Mouse (Mus musculus) forebrain, postnatal 0 days (tissue): ENCODE results near the gene Glra1. TPM values are rescaled to one million over a fixed set of nuclear protein-coding genes. Genes with fewer than 3 reads are reported as not detected.
A peak's percentile ranks its signal among the peaks of the same experiment; 100 is the strongest.

Experiments used
- ATAC-seq: fragments of 200-750 bp; cut with Nextera tagmentation; 2 replicates; pipeline ENCODE4 v1.8.0; 2017; ENCODE audit warnings: mild to moderate bottlenecking, moderate library complexity
- DNase-seq: peaks from one replicate; pipeline ENCODE4 v3.0.0-alpha.2; 2015
- H3K27ac ChIP-seq: fragments of 300-500 bp; sonication (generic); 2 replicates; pipeline ENCODE4 v1.5.1; 2014; ENCODE audit warnings: low read depth, mild to moderate bottlenecking, antibody characterized with exemption, low read length, moderate library complexity, mixed read lengths
- H3K27me3 ChIP-seq: fragments of 300-500 bp; sonication (generic); 2 replicates; pipeline ENCODE4 v1.6.1; 2014; ENCODE audit warnings: mild to moderate bottlenecking, low read length, mixed read lengths; ENCODE audit not compliant: insufficient read depth
- H3K36me3 ChIP-seq: fragments of 300-500 bp; sonication (generic); 2 replicates; pipeline ENCODE4 v1.6.1; 2014; ENCODE audit warnings: mild to moderate bottlenecking, moderate library complexity; ENCODE audit not compliant: insufficient read depth
- H3K4me1 ChIP-seq: fragments of 300-500 bp; sonication (generic); 2 replicates; pipeline ENCODE4 v1.6.1; 2014; ENCODE audit warnings: antibody characterized with exemption; ENCODE audit not compliant: insufficient read depth
- H3K4me2 ChIP-seq: fragments of 300-500 bp; sonication (generic); 2 replicates; pipeline ENCODE4 v1.6.1; 2014; ENCODE audit warnings: low read depth, mild to moderate bottlenecking, moderate library complexity
- H3K4me3 ChIP-seq: fragments of 300-500 bp; sonication (generic); 2 replicates; pipeline ENCODE4 v1.5.1; 2014; ENCODE audit warnings: low read depth, low read length, mixed read lengths
- H3K9ac ChIP-seq: fragments of 300-500 bp; sonication (generic); 2 replicates; pipeline ENCODE4 v1.6.1; 2014; ENCODE audit warnings: mild to moderate bottlenecking
- H3K9me3 ChIP-seq: fragments of 300-500 bp; sonication (generic); 2 replicates; pipeline ENCODE4 v1.6.1; 2016; ENCODE audit warnings: low read length
- CTCF ChIP-seq: sonication (generic); IDR thresholded peaks from 2 replicates; pipeline ENCODE4 v1.5.1; 2016; ENCODE audit warnings: antibody characterized with exemption, control low read depth, low read depth
- WGBS: fragments of 180-500 bp; shearing (Covaris S2); extraction: QIAGEN DNeasy Blood & Tissue Kit; methylation state at CpG from one replicate; pipeline ENCODE4 v1.1.7; 2014; 5-methylcytosine and 5-hydroxymethylcytosine counted together
- polyA plus RNA-seq: library from polyadenylated mRNA; unstranded; fragments of >200 nt; fragmentation: Nextera tagmentation; extraction: Ambion mirVana; gene quantifications from 2 replicates; pipeline ENCODE4 v1.2.1, GENCODE M21; 2015
- total RNA-seq: library from RNA; depleted of rRNA; stranded (reverse); fragments of >200 nt; gene quantifications from 2 replicates; pipeline ENCODE4 v1.2.3, GENCODE M21; 2014

Gene Glra1
- total and polyA plus RNA-seq, 2 experiments from 2014 or later: 0.08 to 0.19 TPM

- 6% methylated on average over 9 of the region's 9 CpGs for whole genome bisulfite sequencing
- peak; percentile 91 for ATAC-seq
These were observed 89.0 kb downstream of the Glra1 start for GRCm38 (mm10) chr11:55518806-55519674.

DNA sequence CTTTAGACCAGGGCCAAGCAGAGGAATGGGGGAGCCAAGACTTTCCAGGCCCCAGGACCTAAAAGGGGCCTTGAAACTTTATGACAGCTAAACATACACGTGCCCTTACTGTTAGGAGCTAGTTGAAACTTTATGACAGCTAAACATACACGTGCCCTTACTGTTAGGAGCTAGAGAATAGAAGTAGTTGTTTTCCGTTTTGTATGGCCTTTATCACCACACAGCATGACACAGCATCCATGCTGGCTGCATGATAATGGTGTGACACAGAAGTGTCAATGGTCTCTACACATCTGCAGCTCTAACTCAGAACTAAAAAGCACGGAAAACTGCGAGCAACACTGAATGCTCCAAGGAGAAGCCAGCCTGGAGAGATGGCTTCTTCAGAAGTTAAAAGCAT is 90.3 kb downstream of the Glra1 start:
- H3K27me3 ChIP-seq: no peaks in the 10 kb centered on the region
- ATAC-seq (no peak), DNase-seq (no peak)
- TF ChIP-seq CTCF: no peak
- no peaks in the 10 kb centered on the region for H3K4me1 ChIP-seq
- H3K9me3 ChIP-seq: no peaks in the 10 kb centered on the region
- no peaks in the 10 kb centered on the region for H3K36me3 ChIP-seq
- no peak overlapping the region for H3K4me3 ChIP-seq
- H3K27ac ChIP-seq: no peak overlapping the region
- H3K9ac ChIP-seq: no peak overlapping the region
- H3K4me2 ChIP-seq: no peak overlapping the region
- 71% methylated on average over 5 of the region's 5 CpGs for WGBS

More at GRCm38 (mm10) chr11:55518806-55519674, 89.0 kb downstream of the Glra1 start:
- no peaks in the 10 kb centered on the region for H3K4me1 ChIP-seq
- no peaks in the 10 kb centered on the region for H3K36me3 ChIP-seq
- peak; percentile 100 for TF ChIP-seq CTCF
- peak overlapping the region; percentile 24; the same call in 1 of the 2 replicates for H3K4me2 ChIP-seq
- no peaks in the 10 kb centered on the region for H3K27me3 ChIP-seq
- H3K4me3 ChIP-seq: no peak overlapping the region
- H3K27ac ChIP-seq: no peak overlapping the region
- peak; percentile 90 for DNase-seq
- no peaks in the 10 kb centered on the region for H3K9me3 ChIP-seq
- H3K9ac ChIP-seq: no peak overlapping the region

GRCm38 (mm10) chr11:55511374-55511773 is 96.6 kb downstream of the Glra1 start:
- WGBS: 46% methylated on average over 5 of the region's 5 CpGs
- H3K9me3 ChIP-seq: no peaks in the 10 kb centered on the region
- H3K27me3 ChIP-seq: no peaks in the 10 kb centered on the region
- H3K36me3 ChIP-seq: no peaks in the 10 kb centered on the region
- DNase-seq (peak; percentile 48), ATAC-seq (0 out of 2 replicates have a peak, but pooled peaks have one; percentile 12)
- H3K9ac ChIP-seq: no peak overlapping the region
- peak; percentile 63 for TF ChIP-seq CTCF
- H3K4me2 ChIP-seq: no peak overlapping the region
- H3K4me1 ChIP-seq: no peaks in the 10 kb centered on the region
- no peak overlapping the region for H3K27ac ChIP-seq
- H3K4me3 ChIP-seq: no peak overlapping the region

DNA sequence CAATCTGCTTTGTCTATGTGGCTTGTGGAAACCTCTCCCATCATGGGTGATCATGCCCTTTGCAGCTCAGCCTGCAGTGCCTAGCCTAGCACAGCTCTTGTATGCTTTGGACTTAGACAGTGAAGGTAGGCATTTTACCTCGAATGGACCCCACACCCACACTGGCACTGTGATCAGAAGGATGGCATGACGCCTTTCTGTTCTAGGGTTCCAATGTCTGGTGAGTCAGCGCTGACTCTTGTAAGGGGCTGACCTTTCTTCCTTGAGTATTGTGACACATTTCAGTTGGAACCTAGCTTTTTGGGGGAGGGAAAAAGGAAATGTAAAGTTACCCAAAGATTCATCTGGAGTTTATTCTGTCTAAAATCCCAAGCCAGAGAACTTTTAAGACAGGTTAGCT is 102.5 kb downstream of the Glra1 start:
- Histone ChIP-seq H3K9me3 (no peaks in the 10 kb centered on the region), H3K27ac (no peak overlapping the region), H3K27me3 (no peaks in the 10 kb centered on the region), H3K4me2 (no peak overlapping the region), H3K9ac (no peak overlapping the region), H3K4me1 (no peaks in the 10 kb centered on the region), H3K36me3 (peaks cover 17% of the 10 kb centered on the region), H3K4me3 (no peak overlapping the region)
- DNase-seq (no peak), ATAC-seq (no peak)
- TF ChIP-seq CTCF: no peak
- WGBS: 89% methylated on average over 3 of the region's 3 CpGs

DNA sequence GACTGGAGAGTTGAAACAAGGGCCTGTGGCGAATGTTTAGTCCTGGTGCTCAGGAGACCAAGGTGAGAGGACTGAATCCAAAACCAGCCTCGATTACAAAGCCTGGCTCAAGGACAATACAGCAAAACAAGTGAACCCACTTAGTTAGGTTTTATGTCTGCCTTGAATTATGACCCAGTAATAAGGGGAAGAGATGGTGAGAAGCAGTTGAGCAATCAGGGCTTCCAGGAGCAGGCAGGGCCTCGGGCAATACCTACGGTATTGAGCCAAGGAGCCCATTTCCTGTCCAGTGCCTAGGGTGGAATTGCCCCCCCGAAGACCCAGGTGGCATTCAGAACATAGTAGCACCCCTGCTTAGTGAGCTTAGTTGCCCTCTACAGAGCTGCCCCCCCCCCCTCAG is 105.1 kb downstream of the Glra1 start:
- Histone ChIP-seq H3K9me3 (no peaks in the 10 kb centered on the region), H3K4me2 (no peak overlapping the region), H3K4me1 (no peaks in the 10 kb centered on the region), H3K27me3 (no peaks in the 10 kb centered on the region), H3K9ac (no peak overlapping the region), H3K27ac (no peak overlapping the region), H3K36me3 (peaks cover 33% of the 10 kb centered on the region), H3K4me3 (no peak overlapping the region)
- TF ChIP-seq CTCF: no peak
- WGBS: 80% methylated on average over 5 of the region's 5 CpGs
- DNase-seq (no peak), ATAC-seq (no peak)

- Histone ChIP-seq H3K4me1 (no peaks in the 10 kb centered on the region), H3K27me3 (no peaks in the 10 kb centered on the region), H3K4me2 (no peak overlapping the region), H3K27ac (no peak overlapping the region), H3K36me3 (peaks cover 42% of the 10 kb centered on the region), H3K4me3 (no peak overlapping the region), H3K9ac (no peak overlapping the region), H3K9me3 (no peaks in the 10 kb centered on the region)
- no peak for DNase-seq
- no peak for TF ChIP-seq CTCF
- 79% methylated on average over 8 of the region's 8 CpGs for WGBS
- peak; percentile 19; the same call in 1 of the 2 replicates for ATAC-seq
These were observed 106.0 kb downstream of the Glra1 start for GRCm38 (mm10) chr11:55501955-55502531.

- Histone ChIP-seq H3K36me3 (peaks cover 75% of the 10 kb centered on the region), H3K9ac (no peak overlapping the region), H3K27me3 (no peaks in the 10 kb centered on the region), H3K4me2 (no peak overlapping the region), H3K9me3 (no peaks in the 10 kb centered on the region), H3K27ac (no peak overlapping the region), H3K4me3 (no peak overlapping the region), H3K4me1 (no peaks in the 10 kb centered on the region)
- 65% methylated on average over 5 of the region's 5 CpGs for WGBS
- ATAC-seq (peak; percentile 68), DNase-seq (peak; percentile 61)
- peak; percentile 84 for TF ChIP-seq CTCF
These were observed 110.1 kb downstream of the Glra1 start for GRCm38 (mm10) chr11:55497885-55498284.
